Mouse (Mus musculus) thymus, postnatal 4 days (tissue): ENCODE results near the gene Rfc4.
"Not testable (repeated sequence)": the region's sequence is repeated elsewhere in the genome, so short reads cannot be mapped to it uniquely, and the experiment has no call there.

ENCODE experiments used
- DNase-seq: peaks from one replicate; pipeline ENCODE4 v3.0.0; 2021

Gene Rfc4

GRCm38 (mm10) chr16:23099632-23100031 lies 27.9 kb downstream of the Rfc4 start:
- DNase-seq = no peak

DNA sequence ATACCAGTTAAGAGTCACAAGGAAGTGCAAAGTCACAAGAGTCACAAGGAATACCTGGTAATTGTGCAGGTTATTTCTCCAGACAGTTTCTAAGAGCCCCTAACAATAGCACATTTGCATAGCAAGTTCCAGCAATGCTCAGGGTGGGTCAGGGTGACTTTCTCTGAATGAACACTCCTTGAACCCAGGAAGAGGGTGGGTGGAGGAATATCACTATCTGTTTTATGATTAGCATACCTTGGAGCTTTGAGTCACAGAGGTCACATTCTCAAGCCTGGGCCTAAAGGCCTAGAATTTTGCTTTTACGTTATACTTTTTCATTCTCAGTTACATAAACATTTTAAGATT lies 29.5 kb downstream of the Rfc4 start:
- not testable (repeated sequence) for DNase-seq

- DNase-seq = not testable (repeated sequence)
These were observed 30.0 kb downstream of the Rfc4 start for GRCm38 (mm10) chr16:23097290-23098104.

DNA sequence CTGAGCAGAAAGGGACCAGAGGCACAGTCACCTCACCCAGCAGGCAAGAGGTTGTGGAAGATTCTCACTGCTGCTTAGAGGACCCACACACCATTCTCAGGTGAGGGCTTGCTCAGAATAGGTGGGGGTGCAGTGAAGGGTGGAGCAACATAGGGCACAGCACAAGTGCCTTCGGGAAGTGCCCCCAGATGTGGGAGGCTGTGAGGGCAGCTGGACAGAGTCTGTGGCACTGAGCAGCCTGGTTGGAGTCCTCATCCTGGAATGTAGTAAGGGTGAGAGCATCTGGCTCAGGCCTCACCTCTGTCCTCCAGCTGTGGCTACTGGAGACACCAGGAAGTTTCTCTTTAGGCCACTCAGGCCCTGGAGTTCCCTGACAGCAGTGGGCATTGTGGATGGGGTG lies 30.7 kb downstream of the Rfc4 start:
- DNase-seq = not testable (repeated sequence)

DNA sequence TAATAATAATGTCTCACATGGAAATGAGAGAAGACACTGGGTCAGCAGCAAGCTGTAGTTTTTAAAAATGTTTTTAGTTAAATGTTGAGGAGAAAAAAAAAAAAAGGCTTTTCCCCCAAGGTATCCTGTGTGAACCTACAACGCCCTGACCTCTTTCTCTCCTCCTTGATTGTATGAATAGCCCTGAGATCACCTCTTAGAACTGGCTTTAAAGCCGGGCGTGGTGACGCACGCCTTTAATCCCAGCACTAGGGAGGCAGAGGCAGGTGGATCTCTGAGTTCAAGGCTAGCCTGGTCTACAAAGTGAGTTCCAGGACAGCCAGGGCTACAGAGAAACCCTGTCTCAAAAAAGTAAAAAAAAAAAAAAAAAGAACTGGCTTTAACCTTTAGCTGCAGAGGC lies 32.0 kb downstream of the Rfc4 start:
- not testable (repeated sequence) for DNase-seq

GRCm38 (mm10) chr16:23094136-23094535 lies 33.4 kb downstream of the Rfc4 start:
- no peak for DNase-seq

DNA sequence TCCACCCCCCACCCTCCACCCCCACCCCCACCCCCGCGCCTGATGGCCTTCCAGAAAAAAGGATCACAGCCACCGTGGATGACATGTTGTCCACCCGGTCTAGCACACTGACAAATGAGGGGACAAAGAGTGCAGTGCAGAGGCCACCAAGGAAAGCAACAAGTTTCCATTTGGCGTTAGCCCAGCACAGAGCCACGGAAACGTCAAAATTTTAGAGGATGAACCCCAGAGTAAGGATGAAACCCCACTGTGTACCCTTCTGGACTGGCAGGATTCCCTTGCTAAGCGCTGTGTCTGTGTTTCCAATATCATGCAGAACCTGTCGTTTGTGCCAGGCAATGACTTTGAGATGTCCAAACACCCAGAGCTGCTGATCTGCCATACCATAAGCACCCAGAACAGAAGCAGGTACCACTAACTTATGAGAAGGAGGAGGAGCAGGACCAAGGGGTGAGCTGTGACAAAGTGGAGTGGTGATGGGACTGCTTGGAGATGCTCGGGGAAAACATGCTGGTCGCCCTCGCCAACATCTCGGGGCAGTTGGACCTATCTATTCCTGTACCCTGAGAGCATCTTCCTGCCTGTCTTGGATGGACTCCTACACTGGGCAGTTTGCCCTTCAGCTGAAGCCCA lies 34.1 kb downstream of the Rfc4 start:
- DNase-seq = no peak

GRCm38 (mm10) chr16:23091345-23091744 lies 36.2 kb downstream of the Rfc4 start:
- DNase-seq = not testable (repeated sequence)

DNA sequence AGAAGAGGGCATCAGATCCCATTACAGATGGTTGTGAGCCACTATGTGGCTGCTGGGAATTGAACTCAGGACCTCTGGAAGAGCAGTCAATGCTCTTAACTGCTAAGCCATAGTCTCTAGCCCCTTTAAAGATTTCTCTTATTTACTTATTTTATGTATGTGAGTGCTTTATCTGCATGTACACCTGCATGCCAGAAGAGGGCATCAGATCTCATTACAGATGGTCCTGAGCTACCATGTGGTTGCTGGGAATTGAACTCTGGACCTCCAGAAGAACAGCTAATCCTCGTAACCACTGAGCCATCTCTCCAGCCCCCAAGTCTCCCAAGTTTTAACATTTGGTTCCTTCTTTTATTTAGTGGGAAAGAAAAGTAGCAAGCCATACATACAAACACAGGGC lies 39.0 kb downstream of the Rfc4 start:
- not testable (repeated sequence) for DNase-seq

GRCm38 (mm10) chr16:23087712-23088111 lies 39.8 kb downstream of the Rfc4 start:
- not testable (repeated sequence) for DNase-seq

- not testable (repeated sequence) for DNase-seq
These were observed 40.4 kb downstream of the Rfc4 start for GRCm38 (mm10) chr16:23087159-23087558.

DNA sequence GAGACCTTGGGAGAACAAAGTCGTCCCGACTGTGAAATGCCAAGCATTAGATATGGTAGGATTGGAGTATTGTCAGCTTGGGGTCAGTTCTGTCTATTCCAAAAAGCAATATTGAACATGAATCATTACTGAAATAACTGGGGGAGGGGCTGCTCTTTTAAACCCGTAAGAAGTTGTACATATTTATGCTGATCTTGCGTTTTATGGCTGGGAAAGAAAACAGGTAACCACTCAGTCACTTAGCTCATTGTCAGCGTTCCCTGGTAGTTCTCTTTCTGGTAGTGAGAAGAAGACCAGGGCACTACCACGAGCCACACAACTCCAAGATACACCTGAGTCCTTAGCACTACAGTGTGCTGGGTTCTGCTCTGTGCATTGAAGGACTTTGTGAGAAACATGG lies 50.0 kb downstream of the Rfc4 start:
- DNase-seq = not testable (repeated sequence)
